Mouse (Mus musculus): ENCODE data around the gene Nms.

GRCm38 (mm10) chr1:38979953-38980352, 41.0 kb downstream of the Nms start:
- TF ChIP-seq TAL1 (IDR thresholded peaks at IDR 0.05; ENCODE audit: low read length) (no peak), GATA1 (IDR thresholded peaks at IDR 0.05; ENCODE audit: low read length) (no peak)

Data from erythroblast, embryonic 14.5 days (primary cell).